ENCODE assay signal across 17 mouse cellular contexts in the genomic region with DNA sequence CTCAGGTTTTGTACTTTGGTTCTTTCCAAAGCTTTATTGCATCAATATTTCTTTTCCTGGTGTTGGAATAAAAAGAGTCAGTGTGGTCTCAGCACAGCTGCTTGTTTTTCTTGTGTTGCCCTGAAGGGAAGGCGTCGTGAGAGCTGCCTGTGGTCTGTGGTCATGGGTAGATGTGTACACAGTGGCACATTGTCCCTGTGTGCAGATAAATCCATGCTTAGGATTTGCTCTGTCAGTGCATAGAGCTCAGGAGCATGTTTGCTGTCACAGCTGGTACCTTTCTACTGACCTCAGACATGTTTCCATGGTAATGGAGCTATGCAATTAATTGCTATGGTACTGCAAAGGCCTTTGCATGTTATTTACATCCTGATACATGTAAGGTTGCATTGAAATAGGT.
DNase-seq lines count a peak whose midpoint lies in the region; ATAC-seq and TF ChIP-seq lines count a peak whose summit lies in the region.
"Had no signal": no experiment of that assay in that cellular context is flagged by ENCODE, and none has a peak within 500 bp of the region (broad histone marks: within the 10 kb centered on the region; RNA-seq: fewer than 3 reads in every experiment).

No protein-coding gene starts in this region.

- no peaks in the 10 kb centered on the region for H3K9me3 ChIP-seq in embryonic facial prominence, embryonic 11.5 days (replicated peaks; ENCODE audit: control insufficient read depth, low read length)
- H3K9me3 ChIP-seq in embryonic facial prominence, embryonic 10.5 days: no peaks in the 10 kb centered on the region
- H3K9me3 ChIP-seq in midbrain, postnatal 0 days (ENCODE audit: low read length): no peaks in the 10 kb centered on the region
- H3K9me3 ChIP-seq in midbrain, embryonic 13.5 days: no peaks in the 10 kb centered on the region
- H3K9me3 ChIP-seq in limb, embryonic 12.5 days: no peaks in the 10 kb centered on the region
- H3K9me3 ChIP-seq: forebrain, embryonic 15.5 days; heart, embryonic 15.5 days; lung, embryonic 15.5 days; neural tube, embryonic 13.5 days had no signal

- peak; percentile 29 for DNase-seq in embryonic facial prominence, embryonic 11.5 days (ENCODE audit: low spot score)
- no peak for DNase-seq in embryonic facial prominence, embryonic 10.5 days (ENCODE audit: low spot score)
- peak; percentile 17 for DNase-seq in midbrain, postnatal 0 days (ENCODE audit: low spot score)
- no peak for DNase-seq in layer of hippocampus, postnatal 25 days (ENCODE audit: extremely low spot score in 1 of 2, low spot score in 1 of 2)
- DNase-seq in layer of hippocampus, adult 9-11 months: no peak
- DNase-seq: cerebellum, adult 8-10 months; gastrocnemius, postnatal 25 days; kidney, adult 18-20 months; kidney, postnatal 10 days; right cerebral cortex, adult 18-20 months had no signal

- WGBS in embryonic facial prominence, embryonic 11.5 days: 44% methylated on average over 2 of the region's 2 CpGs
- WGBS in embryonic facial prominence, embryonic 10.5 days: 57% methylated on average over 2 of the region's 2 CpGs
- WGBS in midbrain, postnatal 0 days: 49% methylated on average over 2 of the region's 2 CpGs
- WGBS in midbrain, embryonic 13.5 days: 58% methylated on average over 2 of the region's 2 CpGs
- WGBS in limb, embryonic 12.5 days: 52% methylated on average over 2 of the region's 2 CpGs

- no peak overlapping the region for H3K27ac ChIP-seq in embryonic facial prominence, embryonic 11.5 days (replicated peaks; ENCODE audit: low read depth, low read length)
- no peak overlapping the region for H3K27ac ChIP-seq in embryonic facial prominence, embryonic 10.5 days (replicated peaks)
- H3K27ac ChIP-seq in midbrain, postnatal 0 days (ENCODE audit: low read depth, low read length): no peak overlapping the region
- H3K27ac ChIP-seq in midbrain, embryonic 13.5 days: no peak overlapping the region
- 0 out of 2 replicates have a peak overlapping the region, but pooled peaks have one; percentile 1 for H3K27ac ChIP-seq in limb, embryonic 12.5 days
- H3K27ac ChIP-seq: forebrain, embryonic 15.5 days; heart, embryonic 15.5 days; liver, embryonic 14.5 days; lung, embryonic 15.5 days; neural tube, embryonic 13.5 days had no signal

- ATAC-seq in embryonic facial prominence, embryonic 11.5 days (replicated peaks; ENCODE audit: insufficient number of reproducible peaks, low FRiP score, low TSS enrichment, low read depth): no peak
- ATAC-seq in midbrain, postnatal 0 days (ENCODE audit: low FRiP score): no peak
- ATAC-seq in midbrain, embryonic 13.5 days: no peak
- ATAC-seq in limb, embryonic 12.5 days (ENCODE audit: insufficient number of reproducible peaks, insufficient read depth, low FRiP score, low TSS enrichment, low read depth): 0 out of 2 replicates have a peak, but pooled peaks have one; percentile 52
- ATAC-seq: forebrain, embryonic 15.5 days had no signal

- no peaks in the 10 kb centered on the region for H3K36me3 ChIP-seq in embryonic facial prominence, embryonic 11.5 days (replicated peaks; ENCODE audit: control insufficient read depth, insufficient read depth, low read depth, low read length)
- H3K36me3 ChIP-seq in embryonic facial prominence, embryonic 10.5 days (replicated peaks): no peaks in the 10 kb centered on the region
- no peaks in the 10 kb centered on the region for H3K36me3 ChIP-seq in midbrain, postnatal 0 days (ENCODE audit: insufficient read depth, low read length)
- H3K36me3 ChIP-seq in midbrain, embryonic 13.5 days: no peaks in the 10 kb centered on the region
- H3K36me3 ChIP-seq in limb, embryonic 12.5 days: no peaks in the 10 kb centered on the region
- H3K36me3 ChIP-seq: forebrain, embryonic 15.5 days; heart, embryonic 15.5 days; lung, embryonic 15.5 days; neural tube, embryonic 13.5 days had no signal

- no peak overlapping the region for H3K9ac ChIP-seq in embryonic facial prominence, embryonic 11.5 days (replicated peaks; ENCODE audit: low read length)
- H3K9ac ChIP-seq in midbrain, postnatal 0 days (replicated peaks; ENCODE audit: low read length, poor library complexity, severe bottlenecking): no peak overlapping the region
- H3K9ac ChIP-seq in midbrain, embryonic 13.5 days (replicated peaks): no peak overlapping the region
- no peak overlapping the region for H3K9ac ChIP-seq in limb, embryonic 12.5 days (replicated peaks)
- H3K9ac ChIP-seq: forebrain, embryonic 15.5 days; heart, embryonic 15.5 days; liver, embryonic 14.5 days; lung, embryonic 15.5 days; neural tube, embryonic 13.5 days had no signal

- H3K4me2 ChIP-seq in embryonic facial prominence, embryonic 11.5 days (ENCODE audit: low read depth, low read length): no peak overlapping the region
- H3K4me2 ChIP-seq in midbrain, postnatal 0 days (ENCODE audit: low read depth, low read length, poor library complexity, severe bottlenecking): no peak overlapping the region
- H3K4me2 ChIP-seq in midbrain, embryonic 13.5 days (replicated peaks): no peak overlapping the region
- H3K4me2 ChIP-seq in limb, embryonic 12.5 days: no peak overlapping the region
- H3K4me2 ChIP-seq: forebrain, embryonic 15.5 days; heart, embryonic 15.5 days; lung, embryonic 15.5 days; neural tube, embryonic 13.5 days had no signal

- no peaks in the 10 kb centered on the region for H3K27me3 ChIP-seq in embryonic facial prominence, embryonic 11.5 days (ENCODE audit: control insufficient read depth, insufficient read depth, low read length)
- H3K27me3 ChIP-seq in embryonic facial prominence, embryonic 10.5 days (replicated peaks; ENCODE audit: low read depth, poor library complexity, severe bottlenecking): no peaks in the 10 kb centered on the region
- H3K27me3 ChIP-seq in midbrain, postnatal 0 days (ENCODE audit: insufficient read depth, low read length): no peaks in the 10 kb centered on the region
- no peaks in the 10 kb centered on the region for H3K27me3 ChIP-seq in midbrain, embryonic 13.5 days
- H3K27me3 ChIP-seq in limb, embryonic 12.5 days: no peaks in the 10 kb centered on the region
- H3K27me3 ChIP-seq: forebrain, embryonic 15.5 days; heart, embryonic 15.5 days; lung, embryonic 15.5 days; neural tube, embryonic 13.5 days had no signal

- no peak overlapping the region for H3K4me3 ChIP-seq in embryonic facial prominence, embryonic 11.5 days (ENCODE audit: low read depth, low read length)
- no peak overlapping the region for H3K4me3 ChIP-seq in embryonic facial prominence, embryonic 10.5 days
- no peak overlapping the region for H3K4me3 ChIP-seq in midbrain, postnatal 0 days (ENCODE audit: low read depth, low read length)
- H3K4me3 ChIP-seq in midbrain, embryonic 13.5 days (replicated peaks): no peak overlapping the region
- no peak overlapping the region for H3K4me3 ChIP-seq in limb, embryonic 12.5 days (replicated peaks)
- H3K4me3 ChIP-seq: forebrain, embryonic 15.5 days; heart, embryonic 15.5 days; lung, embryonic 15.5 days; neural tube, embryonic 13.5 days had no signal

- H3K4me1 ChIP-seq in embryonic facial prominence, embryonic 11.5 days (ENCODE audit: control insufficient read depth, insufficient read depth, low read length): no peaks in the 10 kb centered on the region
- H3K4me1 ChIP-seq in embryonic facial prominence, embryonic 10.5 days: 0 out of 2 replicates have a peak, but pooled peaks cover 3% of the 10 kb centered on the region
- H3K4me1 ChIP-seq in midbrain, postnatal 0 days (ENCODE audit: insufficient read depth, low read length): no peaks in the 10 kb centered on the region
- H3K4me1 ChIP-seq in midbrain, embryonic 13.5 days (replicated peaks): 0 out of 2 replicates have a peak, but pooled peaks cover 3% of the 10 kb centered on the region
- H3K4me1 ChIP-seq in limb, embryonic 12.5 days (replicated peaks): no peaks in the 10 kb centered on the region
- H3K4me1 ChIP-seq: forebrain, embryonic 15.5 days; heart, embryonic 15.5 days; lung, embryonic 15.5 days had no signal

- no peak for TF ChIP-seq CTCF in midbrain, postnatal 0 days (IDR thresholded peaks at IDR 0.05)

Comparison
In these comparisons a context has a peak if more than half of its experiments do, and no peak if none do; other contexts are left out.
1. DNase-seq: peak in embryonic facial prominence, embryonic 11.5 days (single experiment) and midbrain, postnatal 0 days (single experiment); none in embryonic facial prominence, embryonic 10.5 days (single experiment), layer of hippocampus, postnatal 25 days (0 of 2) and layer of hippocampus, adult 9-11 months (single experiment).